In the genomic region with DNA sequence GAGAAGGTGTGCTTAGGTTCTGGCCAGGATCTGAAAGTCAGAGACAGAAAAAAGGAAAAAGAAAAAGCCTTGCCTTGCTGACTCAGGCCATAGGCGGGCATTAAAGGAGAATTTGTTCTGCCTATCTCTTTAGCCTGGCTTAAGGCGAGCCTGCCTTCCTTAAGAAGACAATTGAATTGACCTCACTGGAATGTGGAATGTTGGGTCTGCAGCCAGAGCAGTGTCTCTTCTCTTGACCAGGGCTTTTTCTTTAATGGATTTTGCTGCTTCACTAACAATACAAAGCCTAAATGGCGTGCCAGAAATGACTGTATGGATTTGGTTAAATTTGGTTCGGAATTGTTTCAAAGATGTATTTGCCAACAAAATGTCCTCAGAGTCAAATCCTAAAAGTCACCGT, we compare ENCODE assay signal across 10 mouse cellular contexts. TPM values are rescaled to one million over a fixed set of nuclear protein-coding genes. Genes with fewer than 3 reads are reported as not detected.
DNase-seq lines count a peak whose midpoint lies in the region.
"Had no signal": no experiment of that assay in that cellular context is flagged by ENCODE, and none has a peak within 500 bp of the region (broad histone marks: within the 10 kb centered on the region; RNA-seq: fewer than 3 reads in every experiment).

No protein-coding gene starts in this region.

- peak; percentile 7 for DNase-seq in kidney, postnatal 14 days
- DNase-seq in kidney, adult 9 months, result no peak
- peak; percentile 21 for DNase-seq in MN1 (ENCODE audit: low spot score)
- peak; percentile 64 for DNase-seq in embryo, embryonic 10 days (ENCODE audit: low spot score)
- DNase-seq in lung, postnatal 10 days, result peak; percentile 19
- no peak for DNase-seq in gastrocnemius, adult 8-10 months (ENCODE audit: low spot score in 2 of 2)
- DNase-seq in right cerebral cortex, postnatal 4 days, result no peak
- DNase-seq: adrenal gland, postnatal 36 days; cerebellum, adult 11-12 months; right cerebral cortex, postnatal 25 days had no signal

RNA-seq across cellular contexts. Expression of a gene that starts 40.9 kb away (rescaled TPM):
- total RNA-seq in gastrocnemius, adult 8-10 months (2022), result 1 to 10 TPM; 2.7 to 6.5 (median 3.3) TPM

Comparison
In these comparisons a context has a peak if more than half of its experiments do, and no peak if none do; other contexts are left out.
1. DNase-seq: peak in kidney, postnatal 14 days (single experiment), MN1 (single experiment), embryo, embryonic 10 days (single experiment) and lung, postnatal 10 days (single experiment); none in kidney, adult 9 months (single experiment), gastrocnemius, adult 8-10 months (0 of 2) and right cerebral cortex, postnatal 4 days (single experiment).